Mouse (Mus musculus) natural killer cell, adult 2 months (primary cell): ENCODE data around the gene Rps6ka3.

ENCODE experiments used
- DNase-seq, 2 experiments: peaks; one replicate each; pipeline ENCODE4 v3.0.0; 2022; ENCODE audit warnings: low spot score in 2 of 2

Rps6ka3 gene

DNA sequence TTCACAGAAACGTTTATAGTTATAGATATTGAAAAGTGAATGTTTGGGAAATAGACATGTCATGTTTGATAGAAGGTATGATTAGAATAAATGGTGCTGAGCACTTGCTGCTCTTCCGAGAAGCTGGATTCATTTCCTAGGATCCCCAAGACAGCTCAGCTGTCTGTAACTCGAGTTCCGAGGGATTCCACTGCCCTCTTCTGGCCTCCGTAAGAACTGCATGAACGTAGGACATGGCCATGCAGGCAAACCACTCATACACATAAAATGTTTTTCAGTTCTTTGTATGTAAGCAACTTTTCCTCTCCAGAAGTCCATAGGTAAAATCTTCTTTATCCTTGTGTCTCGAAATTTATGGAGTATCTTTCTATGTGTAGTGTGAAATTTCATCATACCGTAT is 111.2 kb downstream of the Rps6ka3 start:
- DNase-seq, result peak in 1 of 2 experiments; percentile 5

DNA sequence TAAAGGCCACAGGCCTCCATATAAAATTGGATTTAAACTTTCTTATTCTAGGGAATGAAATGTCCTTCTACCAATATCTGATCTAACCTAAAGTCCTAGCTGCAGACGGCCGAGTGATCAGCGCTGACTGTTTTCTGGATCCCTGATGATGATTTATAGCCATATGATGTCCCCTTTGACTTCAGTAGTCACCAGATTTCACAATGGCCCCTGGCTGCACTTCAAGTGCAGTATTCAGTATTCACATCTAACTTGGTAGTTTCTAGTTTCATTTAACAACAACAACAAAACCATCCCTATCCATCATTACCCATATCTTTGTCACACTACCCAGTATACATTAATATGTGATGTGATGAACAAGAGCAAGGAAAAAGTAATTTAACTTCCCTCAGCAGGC is 154.4 kb downstream of the Rps6ka3 start:
- DNase-seq, result no peak

DNA sequence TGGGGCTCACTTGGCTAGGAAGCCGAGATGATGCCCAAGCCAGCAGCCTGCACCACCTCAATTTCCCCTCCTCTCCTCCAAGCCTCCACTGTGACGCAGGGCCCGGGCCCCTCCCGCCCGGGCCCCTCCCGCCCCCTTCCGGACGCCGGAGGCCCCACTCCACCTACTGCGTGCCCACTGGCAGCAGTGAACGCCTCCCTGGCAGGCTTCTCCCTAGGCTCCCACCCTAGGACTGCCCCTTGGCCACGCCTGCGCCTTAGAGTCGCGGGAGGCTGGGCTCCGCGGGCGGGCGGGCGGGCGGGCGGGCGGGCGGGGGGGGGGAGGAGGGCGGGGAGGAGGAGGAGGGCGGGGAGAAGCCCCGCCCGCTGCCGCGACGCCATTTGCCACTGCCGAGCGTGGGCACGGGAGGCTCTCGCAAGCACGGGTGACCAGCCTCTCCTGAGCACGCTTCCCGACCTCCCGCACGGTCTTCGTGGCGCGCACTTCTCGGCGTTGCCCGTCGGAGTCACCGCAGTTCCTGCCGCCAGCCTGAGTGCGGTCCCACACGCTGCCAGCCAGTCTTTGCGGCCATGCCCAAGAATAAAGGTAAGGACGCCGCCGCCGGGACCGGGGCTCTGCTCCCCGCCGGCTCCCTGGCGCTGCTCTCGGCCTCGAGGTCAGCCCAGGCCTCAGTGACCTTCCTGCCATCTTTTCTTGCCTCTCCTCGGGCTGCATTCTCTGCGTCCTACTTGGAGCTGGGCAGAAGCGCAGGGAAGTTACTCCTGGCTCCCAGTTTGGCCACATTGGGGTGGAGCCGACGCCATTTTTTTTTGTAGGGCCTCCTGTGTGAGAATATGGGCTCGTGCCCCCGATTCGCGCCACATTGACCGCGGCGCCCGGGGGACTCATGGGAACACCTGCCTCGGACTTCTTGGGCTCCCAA is 162.0 kb downstream of the Rps6ka3 start, which contains the start of gene Eif1ax:
Gene Eif1ax, plus strand, starts transcription at position 348 of the 922 bp plus-strand sequence.
- DNase-seq, result peak; percentile 59 to 80

DNA sequence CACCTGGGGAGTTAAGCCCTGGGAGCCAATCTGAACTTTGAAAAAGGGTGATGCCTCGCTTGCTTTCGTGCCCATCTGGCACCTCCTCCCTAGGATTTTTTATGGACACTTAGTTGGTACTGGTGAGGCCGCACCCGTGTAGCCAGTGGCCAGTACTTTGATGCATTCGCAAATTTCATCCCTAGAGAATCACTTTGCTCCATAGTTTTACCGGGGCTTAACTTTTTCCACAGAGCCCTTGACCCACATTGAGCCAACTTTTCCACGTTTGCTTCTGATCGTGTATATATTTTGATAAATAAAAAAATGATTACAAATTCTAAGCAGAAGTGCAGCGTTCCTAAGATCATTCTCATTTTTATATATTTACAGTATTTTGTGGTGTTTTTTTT is 162.6 kb downstream of the Rps6ka3 start:
- no peak for DNase-seq

- DNase-seq, result no peak
Measured at GRCm38 (mm10) chrX:159387105-159387504, 177.0 kb downstream of the Rps6ka3 start.

GRCm38 (mm10) chrX:159388953-159389352 is 178.8 kb downstream of the Rps6ka3 start:
- DNase-seq, result no peak

- no peak for DNase-seq
Measured at GRCm38 (mm10) chrX:159390347-159390962, 180.3 kb downstream of the Rps6ka3 start.

GRCm38 (mm10) chrX:159391239-159391638 is 181.1 kb downstream of the Rps6ka3 start:
- no peak for DNase-seq

DNA sequence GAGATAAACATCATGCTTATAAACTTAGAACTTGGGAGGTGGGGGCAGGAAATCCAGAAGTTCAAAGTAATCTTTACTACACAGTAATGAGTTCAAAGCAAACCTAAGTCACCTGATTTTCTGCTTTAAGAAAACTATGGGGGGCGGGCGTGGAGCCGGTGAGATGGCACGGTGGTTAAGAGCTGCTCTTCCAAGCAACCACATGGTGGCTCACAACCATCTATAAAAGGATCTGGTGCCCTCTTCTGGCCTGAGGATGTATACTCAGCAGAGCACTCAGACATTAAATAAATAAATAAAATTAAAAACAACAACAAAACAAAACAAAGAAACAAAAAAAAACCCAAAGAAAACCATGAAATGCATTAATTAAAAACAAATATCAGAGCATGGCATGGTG is 199.1 kb downstream of the Rps6ka3 start:
- peak in 1 of 2 experiments; percentile 38 for DNase-seq

- peak in 1 of 2 experiments; percentile 1 for DNase-seq
Measured at GRCm38 (mm10) chrX:159414130-159414828, 204.2 kb downstream of the Rps6ka3 start, which contains the start of gene Map7d2. TSS of gene Map7d2 (plus strand) at chrX:159414572.

GRCm38 (mm10) chrX:159414829-159415673 is 204.9 kb downstream of the Rps6ka3 start:
- DNase-seq, result peak in 1 of 2 experiments; percentile 0
